Mouse (Mus musculus): Measurements from ENCODE around the gene Ube2b. TPM values are rescaled to one million over a fixed set of nuclear protein-coding genes. Genes with fewer than 3 reads are reported as not detected.

Ube2b gene
- total RNA-seq, 2 experiments from 2014 or later = 205 to 208 TPM

GRCm38 (mm10) chr11:51935636-51936434, 64.7 kb downstream of the Ube2b start:
- no peak for DNase-seq

Other genes starting within 250 kb of the Ube2b start
- gene Sec24a, start 237.1 kb downstream of the Ube2b start, total RNA-seq (2021) = 10 to 100 TPM; 18.4 to 23.0 TPM
- 10 to 100 TPM; 65.6 to 77.6 TPM for gene Sar1b, start 237.1 kb downstream of the Ube2b start, total RNA-seq (2021)
- gene Jade2, start 143.1 kb downstream of the Ube2b start, total RNA-seq (2021) = 10 to 100 TPM; 36.0 to 36.5 TPM
- 10 to 100 TPM; 32.7 to 33.4 TPM for gene Cdkn2aipnl, start 33.1 kb downstream of the Ube2b start, total RNA-seq (2021)
- 10 to 100 TPM; 15.0 to 19.8 TPM for gene Cdkl3, start 3.5 kb upstream of the Ube2b start, total RNA-seq (2021)
- 100 to 1,000 TPM; 112 to 117 TPM for gene Ppp2ca, start 97.9 kb upstream of the Ube2b start, total RNA-seq (2021)
- gene Olfr1373, start 144.8 kb upstream of the Ube2b start, total RNA-seq (2021) = not detected
- gene Olfr1371, start 213.2 kb upstream of the Ube2b start, total RNA-seq (2021) = not detected
- 100 to 1,000 TPM; 456 to 518 TPM for gene Skp1a, start 231.2 kb upstream of the Ube2b start, total RNA-seq (2021)

All from layer of hippocampus, postnatal 36 days (tissue).